Mouse (Mus musculus) lung, postnatal 0 days (tissue): Measurements from ENCODE around the gene Dpp6.

Experiments
- CTCF ChIP-seq: IDR thresholded peaks from 2 replicates; pipeline ENCODE4 v1.5.1; 2016; ENCODE audit warnings: antibody characterized with exemption, mild to moderate bottlenecking
- EP300 ChIP-seq: IDR thresholded peaks from 2 replicates; pipeline ENCODE4 v1.6.1; 2016; ENCODE audit warnings: antibody characterized with exemption, mild to moderate bottlenecking, control low read depth

- TF ChIP-seq CTCF (no peak), EP300 (no peak)
These were observed 426.2 kb downstream of the Dpp6 start for GRCm38 (mm10) chr5:27243226-27243625.
